9 mouse cellular contexts compared by ENCODE assay signal in genomic region chr12:26331048-26331447, GRCm38 (mm10).
DNase-seq lines count a peak whose midpoint lies in the region; ATAC-seq and TF ChIP-seq lines count a peak whose summit lies in the region.
"Had no signal": no experiment of that assay in that cellular context is flagged by ENCODE, and none has a peak within 500 bp of the region (broad histone marks: within the 10 kb centered on the region; RNA-seq: fewer than 3 reads in every experiment).

No protein-coding gene starts in this region.

- no peak overlapping the region for H3K4me2 ChIP-seq in kidney, embryonic 16.5 days (replicated peaks; ENCODE audit: low read depth, low read length)

- H3K4me1 ChIP-seq in kidney, adult 2 months (ENCODE audit: control insufficient read depth, insufficient read depth, low read length): no peaks in the 10 kb centered on the region
- H3K4me1 ChIP-seq in kidney, embryonic 16.5 days (ENCODE audit: insufficient read depth, low read length): 0 out of 2 replicates have a peak, but pooled peaks cover 5% of the 10 kb centered on the region
- H3K4me1 ChIP-seq in brown adipose tissue, adult 24 weeks (ENCODE audit: control insufficient read depth, insufficient read depth, insufficient read length, low read length): peaks cover 26% of the 10 kb centered on the region

- H3K9me3 ChIP-seq in kidney, embryonic 16.5 days (ENCODE audit: low read length): no peaks in the 10 kb centered on the region

- ATAC-seq in kidney, embryonic 16.5 days (ENCODE audit: low FRiP score, low TSS enrichment): no peak

- H3K4me3 ChIP-seq in kidney, adult 2 months (ENCODE audit: insufficient read depth, low read depth, low read length): no peak overlapping the region
- H3K4me3 ChIP-seq in kidney, embryonic 16.5 days (ENCODE audit: low read length): no peak overlapping the region
- no peak overlapping the region for H3K4me3 ChIP-seq in brown adipose tissue, adult 24 weeks (ENCODE audit: insufficient read depth, low read depth, low read length)

- no peak overlapping the region for H3K27ac ChIP-seq in kidney, adult 2 months (ENCODE audit: insufficient read depth, low read depth, low read length)
- H3K27ac ChIP-seq in kidney, embryonic 16.5 days (ENCODE audit: low read length): no peak overlapping the region
- peak overlapping the region; percentile 46 for H3K27ac ChIP-seq in brown adipose tissue, adult 24 weeks (replicated peaks; ENCODE audit: low read depth, low read length)

- no peaks in the 10 kb centered on the region for H3K27me3 ChIP-seq in kidney, adult 2 months (replicated peaks; ENCODE audit: control insufficient read depth, insufficient read depth, low read length)
- no peaks in the 10 kb centered on the region for H3K27me3 ChIP-seq in kidney, embryonic 16.5 days (ENCODE audit: insufficient read depth, low read length)

- TF ChIP-seq POLR2A in kidney, adult 2 months (IDR thresholded peaks at IDR 0.05; ENCODE audit: low read depth, low read length): no peak

- H3K9ac ChIP-seq in kidney, embryonic 16.5 days (replicated peaks; ENCODE audit: low read length): no peak overlapping the region

- TF ChIP-seq CTCF in kidney, adult 2 months (conservative IDR thresholded peaks at IDR 0.05; ENCODE audit: insufficient read depth, insufficient read length, low read depth, low read length): no peak

- WGBS in kidney, adult 2 months: 51% methylated on average over 3 of the region's 3 CpGs
- WGBS in kidney, embryonic 16.5 days: 61% methylated on average over 3 of the region's 3 CpGs

- H3K36me3 ChIP-seq in kidney, adult 2 months (ENCODE audit: control insufficient read depth, insufficient read depth, low read length): no peaks in the 10 kb centered on the region
- H3K36me3 ChIP-seq in kidney, embryonic 16.5 days (ENCODE audit: insufficient read depth, low read length): peaks cover 7% of the 10 kb centered on the region
- H3K36me3 ChIP-seq: G1E had no signal

- peak; percentile 61 for DNase-seq in kidney, adult 2 months
- peak; percentile 85 for DNase-seq in heart, adult 8-10 months (ENCODE audit: low spot score)
- DNase-seq in left cerebral cortex, adult 18-20 months (ENCODE audit: low spot score in 2 of 2): peak; percentile 56 to 58
- peak; percentile 38 for DNase-seq in right cerebral cortex, postnatal 25 days
- no peak for DNase-seq in thymus, postnatal 10 days (ENCODE audit: low spot score in 2 of 2)
- no peak for DNase-seq in urinary bladder, postnatal 25 days (ENCODE audit: low spot score)

Comparison
In these comparisons a context has a peak if more than half of its experiments do, and no peak if none do; other contexts are left out.
1. DNase-seq: peak in kidney, adult 2 months (single experiment), heart, adult 8-10 months (single experiment), left cerebral cortex, adult 18-20 months (2 of 2) and right cerebral cortex, postnatal 25 days (single experiment); none in thymus, postnatal 10 days (0 of 2) and urinary bladder, postnatal 25 days (single experiment).